Mouse (Mus musculus) midbrain, embryonic 11.5 days (tissue): ENCODE measurements around the gene Gstt1. TPM values are rescaled to one million over a fixed set of nuclear protein-coding genes. Genes with fewer than 3 reads are reported as not detected.
"Not testable (repeated sequence)": the region's sequence is repeated elsewhere in the genome, so short reads cannot be mapped to it uniquely, and the experiment has no call there.

ENCODE experiments used
- ATAC-seq: fragments of 200-750 bp; cut with Nextera tagmentation; 2 replicates; pipeline ENCODE4 v1.8.0; 2017; ENCODE audit warnings: moderate TSS enrichment, moderate library complexity; ENCODE audit not compliant: low FRiP score
- DNase-seq: peaks from one replicate; pipeline ENCODE4 v3.0.0; 2015; ENCODE audit warnings: low spot score; ENCODE audit errors: missing footprints
- H3K27ac ChIP-seq: fragments of 300-500 bp; sonication (generic); 2 replicates; pipeline ENCODE4 v1.5.1; 2014; ENCODE audit warnings: low read depth, low read length
- H3K27me3 ChIP-seq: fragments of 300-500 bp; sonication (generic); 2 replicates; pipeline ENCODE4 v1.6.1; 2014; ENCODE audit warnings: mild to moderate bottlenecking, low read length, moderate library complexity, mixed read lengths; ENCODE audit not compliant: control insufficient read depth, insufficient read depth
- H3K36me3 ChIP-seq: fragments of 300-500 bp; sonication (generic); 2 replicates; pipeline ENCODE4 v1.6.1; 2014; ENCODE audit warnings: mild to moderate bottlenecking, low read length, moderate library complexity, mixed read lengths; ENCODE audit not compliant: control insufficient read depth, insufficient read depth
- H3K4me1 ChIP-seq: fragments of 300-500 bp; sonication (generic); 2 replicates; pipeline ENCODE4 v1.6.1; 2014; ENCODE audit warnings: low read length; ENCODE audit not compliant: control insufficient read depth, insufficient read depth
- H3K4me2 ChIP-seq: fragments of 300-500 bp; sonication (generic); 2 replicates; pipeline ENCODE4 v1.6.1; 2014; ENCODE audit warnings: mild to moderate bottlenecking, moderate library complexity
- H3K4me3 ChIP-seq: fragments of 300-500 bp; sonication (generic); 2 replicates; pipeline ENCODE4 v1.5.1; 2014; ENCODE audit warnings: low read depth, low read length
- H3K9ac ChIP-seq: fragments of 300-500 bp; sonication (generic); 2 replicates; pipeline ENCODE4 v1.6.1; 2014; ENCODE audit warnings: low read length
- H3K9me3 ChIP-seq: fragments of 300-500 bp; sonication (generic); 2 replicates; pipeline ENCODE4 v1.6.1; 2016; ENCODE audit warnings: low read length; ENCODE audit not compliant: control insufficient read depth
- WGBS: fragments of 180-500 bp; shearing (Covaris S2); extraction: QIAGEN DNeasy Blood & Tissue Kit; methylation state at CpG from one replicate; pipeline ENCODE4 v1.1.7; 2014; 5-methylcytosine and 5-hydroxymethylcytosine counted together
- polyA plus RNA-seq: library from polyadenylated mRNA; unstranded; fragments of >200 nt; fragmentation: Nextera tagmentation; extraction: Ambion mirVana; gene quantifications from 2 replicates; pipeline ENCODE4 v1.2.1, GENCODE M21; 2014

Gene Gstt1
- 4.9 and 6.1 TPM in 2 replicates for polyA plus RNA-seq

DNA sequence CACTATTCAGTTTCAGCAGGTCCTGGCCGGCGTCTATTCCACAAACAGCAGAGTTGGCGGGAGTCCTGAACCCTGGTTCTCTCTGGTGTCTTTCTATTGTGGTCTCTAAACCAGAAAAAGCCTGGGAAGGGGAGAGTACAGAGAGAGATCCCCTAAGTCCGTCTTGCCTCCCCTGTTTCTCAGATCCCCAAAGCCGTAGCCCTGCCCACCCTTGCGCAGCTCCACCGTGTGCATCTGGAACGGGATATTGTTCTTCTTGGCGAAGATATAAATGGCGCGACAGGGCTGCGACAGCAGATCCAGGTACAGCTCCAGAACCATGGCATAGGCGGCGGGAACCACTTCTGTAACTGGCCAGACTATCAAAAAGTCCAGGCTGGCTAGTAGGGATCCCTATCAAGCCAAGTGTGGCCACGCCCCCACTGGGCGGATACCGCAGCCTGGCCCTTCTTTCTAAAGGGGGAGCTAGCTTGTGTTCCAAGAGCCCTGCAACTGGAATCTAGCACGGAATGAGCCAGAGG is at the start of gene Gstt1:
TSS of gene Gstt1 (minus strand) at position 409 of the 521 bp plus-strand sequence.
- peak; percentile 69 for ATAC-seq

GRCm38 (mm10) chr10:75845306-75845930 is 47.0 kb upstream of the Gstt1 start:
- H3K9me3 ChIP-seq: no peaks in the 10 kb centered on the region
- no peak overlapping the region for H3K27ac ChIP-seq
- no peak for DNase-seq
- H3K27me3 ChIP-seq: no peaks in the 10 kb centered on the region
- no peak overlapping the region for H3K4me3 ChIP-seq
- no peak for ATAC-seq
- no peak overlapping the region for H3K9ac ChIP-seq
- H3K4me1 ChIP-seq: no peaks in the 10 kb centered on the region; the same call in none of the 2 replicates
- no peaks in the 10 kb centered on the region for H3K36me3 ChIP-seq
- WGBS: 83% methylated on average over 6 of the region's 6 CpGs
- no peak overlapping the region for H3K4me2 ChIP-seq

More for the DNA sequence above, at the start of gene Gstt1:
- H3K27me3 ChIP-seq: peaks cover 5% of the 10 kb centered on the region
- WGBS: 4% methylated on average over 18 of the region's 18 CpGs
- peak within 1 kb of the TSS; percentile 38 for H3K4me3 ChIP-seq
- peak; percentile 94 for DNase-seq
- H3K4me1 ChIP-seq: peaks cover 14% of the 10 kb centered on the region
- H3K9me3 ChIP-seq: no peaks in the 10 kb centered on the region
- peak within 1 kb of the TSS; percentile 82 for H3K4me2 ChIP-seq
- H3K36me3 ChIP-seq: no peaks in the 10 kb centered on the region
- H3K9ac ChIP-seq: peak within 1 kb of the TSS; percentile 59
- H3K27ac ChIP-seq: no peak within 1 kb of the TSS

GRCm38 (mm10) chr10:75844800-75845199 is 46.4 kb upstream of the Gstt1 start:
- no peak for DNase-seq
- Histone ChIP-seq H3K9me3 (no peaks in the 10 kb centered on the region), H3K4me2 (no peak overlapping the region), H3K27ac (no peak overlapping the region), H3K27me3 (no peaks in the 10 kb centered on the region), H3K36me3 (no peaks in the 10 kb centered on the region), H3K4me1 (no peaks in the 10 kb centered on the region; the same call in none of the 2 replicates), H3K4me3 (no peak overlapping the region), H3K9ac (no peak overlapping the region)
- WGBS: 64% methylated on average over 1 of the region's 1 CpGs
- no peak for ATAC-seq

GRCm38 (mm10) chr10:75843898-75844297 is 45.5 kb upstream of the Gstt1 start:
- not testable (repeated sequence) for H3K27me3 ChIP-seq, H3K4me3 ChIP-seq, H3K9ac ChIP-seq, H3K27ac ChIP-seq, ATAC-seq, H3K4me2 ChIP-seq, DNase-seq, H3K36me3 ChIP-seq, H3K9me3 ChIP-seq, H3K4me1 ChIP-seq
- 79% methylated on average over 6 of the region's 6 CpGs for WGBS

GRCm38 (mm10) chr10:75839092-75839491 is 40.7 kb upstream of the Gstt1 start:
- Histone ChIP-seq H3K27me3 (peaks cover 5% of the 10 kb centered on the region; the same call in 1 of the 2 replicates), H3K4me2 (no peak overlapping the region), H3K36me3 (no peaks in the 10 kb centered on the region), H3K9me3 (no peaks in the 10 kb centered on the region), H3K4me1 (peaks cover 13% of the 10 kb centered on the region), H3K4me3 (no peak overlapping the region), H3K27ac (no peak overlapping the region), H3K9ac (no peak overlapping the region)
- DNase-seq: no peak
- ATAC-seq: no peak
- WGBS: 83% methylated on average over 10 of the region's 10 CpGs

- DNase-seq: peak; percentile 99
- ATAC-seq: peak; percentile 93
- Histone ChIP-seq H3K4me3 (peak within 1 kb of the TSS; percentile 35), H3K9ac (peak within 1 kb of the TSS; percentile 61), H3K4me1 (peaks cover 18% of the 10 kb centered on the region), H3K36me3 (no peaks in the 10 kb centered on the region), H3K27me3 (peaks cover 8% of the 10 kb centered on the region; the same call in 1 of the 2 replicates), H3K4me2 (peak within 1 kb of the TSS; percentile 64), H3K9me3 (no peaks in the 10 kb centered on the region), H3K27ac (peak within 1 kb of the TSS; percentile 52)
- WGBS: under 1% methylated on average over 21 of the region's 21 CpGs
Measured at GRCm38 (mm10) chr10:75837248-75837759, 38.9 kb upstream of the Gstt1 start, which contains the start of gene Gstt2. Gene Gstt2, minus strand, starts transcription at chr10:75837424.

DNA sequence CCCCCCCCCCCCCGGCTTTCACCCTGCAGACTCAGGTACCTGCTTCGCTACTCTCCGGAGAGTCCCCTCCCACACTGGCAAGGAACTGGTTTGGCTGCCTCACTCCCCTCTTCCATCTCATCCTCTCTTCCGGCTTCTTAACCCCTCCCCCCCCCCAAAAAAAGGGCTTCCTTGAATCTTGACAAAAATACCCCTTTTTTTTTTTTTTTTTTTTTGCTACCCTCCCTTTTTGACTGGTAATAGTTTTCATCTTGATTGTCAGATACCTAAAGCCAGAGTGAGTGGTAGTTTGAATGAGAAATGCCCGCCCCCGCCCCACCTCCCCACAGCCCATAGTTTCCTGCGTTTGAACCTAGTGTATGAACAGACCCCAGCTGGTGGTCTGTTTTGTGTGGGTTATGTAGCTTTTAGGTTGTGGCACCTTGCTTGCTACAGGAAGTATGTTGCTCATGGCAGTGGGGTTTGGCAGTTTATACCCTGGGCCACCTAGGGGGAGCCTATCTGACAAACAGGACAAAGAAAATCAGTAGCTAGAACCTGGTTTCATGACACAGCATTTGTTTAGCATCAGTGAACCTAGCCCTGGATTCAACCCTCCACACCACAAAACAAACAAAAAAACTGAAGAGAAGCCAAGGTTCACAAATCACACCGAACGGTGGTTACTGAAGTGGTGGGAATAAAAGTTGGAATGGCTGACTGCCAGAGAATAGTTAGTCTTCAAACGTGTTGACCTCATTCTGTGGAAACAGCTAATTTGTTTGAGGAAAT is 37.6 kb upstream of the Gstt1 start:
- H3K4me3 ChIP-seq: no peak overlapping the region
- peak; percentile 84 for DNase-seq
- no peak overlapping the region for H3K27ac ChIP-seq
- H3K9ac ChIP-seq: no peak overlapping the region
- H3K36me3 ChIP-seq: no peaks in the 10 kb centered on the region
- peaks cover 18% of the 10 kb centered on the region for H3K4me1 ChIP-seq
- ATAC-seq: no peak
- WGBS: 29% methylated on average over 10 of the region's 10 CpGs
- H3K4me2 ChIP-seq: peak overlapping the region; percentile 32
- peaks cover 8% of the 10 kb centered on the region; the same call in 1 of the 2 replicates for H3K27me3 ChIP-seq
- H3K9me3 ChIP-seq: no peaks in the 10 kb centered on the region

DNA sequence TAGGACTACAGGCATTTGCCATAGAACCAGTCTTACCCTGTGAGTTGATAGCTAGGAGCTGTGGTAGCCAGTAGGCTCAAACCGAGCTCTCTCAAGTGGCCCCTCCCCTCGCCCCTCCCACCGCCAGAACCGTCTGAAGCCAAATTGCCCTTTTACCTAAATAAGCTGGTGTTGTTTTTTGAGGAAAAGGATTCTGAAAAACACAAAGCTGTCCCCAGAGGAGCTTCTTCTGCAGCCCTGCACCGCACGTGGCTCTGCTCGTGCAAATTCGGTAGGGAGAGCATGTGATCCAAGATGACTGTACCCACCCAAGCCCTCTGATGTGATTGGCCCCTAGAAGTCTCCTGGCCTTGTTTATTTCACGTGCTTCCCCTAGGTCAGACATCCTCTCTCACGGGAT is 36.9 kb upstream of the Gstt1 start:
- Histone ChIP-seq H3K27me3 (peaks cover 8% of the 10 kb centered on the region; the same call in 1 of the 2 replicates), H3K9me3 (no peaks in the 10 kb centered on the region), H3K9ac (no peak overlapping the region), H3K27ac (no peak overlapping the region), H3K4me1 (peaks cover 18% of the 10 kb centered on the region), H3K4me3 (0 out of 2 replicates have a peak overlapping the region, but pooled peaks have one; percentile 2), H3K36me3 (no peaks in the 10 kb centered on the region), H3K4me2 (peak overlapping the region; percentile 32)
- DNase-seq (peak; percentile 91), ATAC-seq (no peak)
- 3% methylated on average over 10 of the region's 10 CpGs for WGBS
